Mouse (Mus musculus) hindbrain, embryonic 16.5 days (tissue): Measurements from ENCODE around the gene Saa4. TPM values are rescaled to one million over a fixed set of nuclear protein-coding genes. Genes with fewer than 3 reads are reported as not detected.
"Not testable (repeated sequence)": the region's sequence is repeated elsewhere in the genome, so short reads cannot be mapped to it uniquely, and the experiment has no call there.

Experiments used
- ATAC-seq: fragments of 200-750 bp; cut with Nextera tagmentation; 2 replicates; pipeline ENCODE4 v1.8.0; 2017; ENCODE audit warnings: moderate TSS enrichment, moderate library complexity
- H3K27ac ChIP-seq: fragments of 300-500 bp; sonication (generic); 2 replicates; pipeline ENCODE4 v1.5.1; 2014; ENCODE audit warnings: low read depth, mild to moderate bottlenecking, control low read depth, low read length, moderate library complexity
- H3K27me3 ChIP-seq: fragments of 300-500 bp; sonication (generic); replicated peaks from 2 replicates; pipeline ENCODE4 v1.6.1; 2014; ENCODE audit warnings: low read length; ENCODE audit not compliant: control insufficient read depth, insufficient read depth
- H3K36me3 ChIP-seq: fragments of 300-500 bp; sonication (generic); 2 replicates; pipeline ENCODE4 v1.6.1; 2014; ENCODE audit warnings: mild to moderate bottlenecking, low read length, moderate library complexity, mixed read lengths; ENCODE audit not compliant: control insufficient read depth, insufficient read depth
- H3K4me1 ChIP-seq: fragments of 300-500 bp; sonication (generic); 2 replicates; pipeline ENCODE4 v1.6.1; 2014; ENCODE audit warnings: low read depth, low read length; ENCODE audit not compliant: control insufficient read depth, insufficient read depth
- H3K4me2 ChIP-seq: fragments of 300-500 bp; sonication (generic); 2 replicates; pipeline ENCODE4 v1.6.1; 2014; ENCODE audit warnings: mild to moderate bottlenecking, low read length, control low read depth, moderate library complexity
- H3K4me3 ChIP-seq: fragments of 300-500 bp; sonication (generic); 2 replicates; pipeline ENCODE4 v1.5.1; 2014; ENCODE audit warnings: mild to moderate bottlenecking, low read length, control low read depth, moderate library complexity
- H3K9ac ChIP-seq: fragments of 300-500 bp; sonication (generic); 2 replicates; pipeline ENCODE4 v1.6.1; 2014; ENCODE audit warnings: low read depth, mild to moderate bottlenecking, control low read depth, low read length, moderate library complexity
- H3K9me3 ChIP-seq: fragments of 300-500 bp; sonication (generic); 2 replicates; pipeline ENCODE4 v1.6.1; 2014; ENCODE audit warnings: mild to moderate bottlenecking, low read length, moderate library complexity; ENCODE audit not compliant: control insufficient read depth
- WGBS: fragments of 180-500 bp; shearing (Covaris S2); extraction: QIAGEN DNeasy Blood & Tissue Kit; methylation state at CpG from one replicate; pipeline ENCODE4 v1.1.7; 2014; 5-methylcytosine and 5-hydroxymethylcytosine counted together
- polyA plus RNA-seq: library from polyadenylated mRNA; unstranded; fragments of >200 nt; fragmentation: Nextera tagmentation; extraction: Ambion mirVana; gene quantifications from 2 replicates; pipeline ENCODE4 v1.2.1, GENCODE M21; 2015

The Saa4 gene
- polyA plus RNA-seq, 1 experiment from 2014 or later, result not detected

- ATAC-seq, result no peak
- Histone ChIP-seq H3K27ac (no peak overlapping the region), H3K4me3 (no peak overlapping the region), H3K4me2 (no peak overlapping the region), H3K4me1 (no peaks in the 10 kb centered on the region), H3K27me3 (no peaks in the 10 kb centered on the region), H3K9ac (no peak overlapping the region), H3K36me3 (peaks cover 36% of the 10 kb centered on the region), H3K9me3 (no peaks in the 10 kb centered on the region)
- 91% methylated on average over 6 of the region's 6 CpGs for WGBS
Observed at GRCm38 (mm10) chr7:46700521-46701025, 31.8 kb downstream of the Saa4 start.

GRCm38 (mm10) chr7:46696754-46697153 is 35.6 kb downstream of the Saa4 start:
- ATAC-seq, result no peak
- H3K36me3 ChIP-seq, result peaks cover 22% of the 10 kb centered on the region

GRCm38 (mm10) chr7:46686827-46687226 is 45.6 kb downstream of the Saa4 start:
- 0 out of 2 replicates have a peak, but pooled peaks cover 3% of the 10 kb centered on the region for H3K9me3 ChIP-seq
- ATAC-seq, result no peak
- no peak overlapping the region for H3K4me3 ChIP-seq
- H3K4me1 ChIP-seq, result no peaks in the 10 kb centered on the region
- H3K27ac ChIP-seq, result no peak overlapping the region
- H3K36me3 ChIP-seq, result peaks cover 20% of the 10 kb centered on the region
- 93% methylated on average over 5 of the region's 5 CpGs for WGBS
- H3K4me2 ChIP-seq, result no peak overlapping the region
- no peaks in the 10 kb centered on the region for H3K27me3 ChIP-seq
- H3K9ac ChIP-seq, result no peak overlapping the region

More at GRCm38 (mm10) chr7:46696754-46697153, 35.6 kb downstream of the Saa4 start:
- Histone ChIP-seq H3K4me2 (no peak overlapping the region), H3K4me3 (no peak overlapping the region), H3K27me3 (no peaks in the 10 kb centered on the region), H3K27ac (no peak overlapping the region), H3K9me3 (no peaks in the 10 kb centered on the region), H3K9ac (no peak overlapping the region), H3K4me1 (no peaks in the 10 kb centered on the region)
- 89% methylated on average over 1 of the region's 1 CpGs for WGBS

- Histone ChIP-seq H3K9me3 (0 out of 2 replicates have a peak, but pooled peaks cover 3% of the 10 kb centered on the region), H3K27ac (no peak overlapping the region), H3K4me1 (no peaks in the 10 kb centered on the region), H3K36me3 (no peaks in the 10 kb centered on the region), H3K4me2 (no peak overlapping the region), H3K9ac (no peak overlapping the region), H3K4me3 (no peak overlapping the region), H3K27me3 (no peaks in the 10 kb centered on the region)
- ATAC-seq, result no peak
Observed at GRCm38 (mm10) chr7:46680732-46681131, 51.7 kb downstream of the Saa4 start.

GRCm38 (mm10) chr7:46679044-46679443 is 53.4 kb downstream of the Saa4 start:
- H3K27ac ChIP-seq, H3K4me3 ChIP-seq, H3K9me3 ChIP-seq, H3K4me2 ChIP-seq, H3K9ac ChIP-seq, H3K4me1 ChIP-seq, H3K36me3 ChIP-seq, H3K27me3 ChIP-seq, ATAC-seq: not testable (repeated sequence)
- 84% methylated on average over 7 of the region's 7 CpGs for WGBS

- Histone ChIP-seq H3K4me3 (no peak overlapping the region), H3K36me3 (no peaks in the 10 kb centered on the region), H3K4me1 (no peaks in the 10 kb centered on the region), H3K4me2 (no peak overlapping the region), H3K27ac (no peak overlapping the region), H3K27me3 (no peaks in the 10 kb centered on the region), H3K9ac (no peak overlapping the region), H3K9me3 (0 out of 2 replicates have a peak, but pooled peaks cover 3% of the 10 kb centered on the region)
- no peak for ATAC-seq
- 87% methylated on average over 3 of the region's 3 CpGs for WGBS
Observed at GRCm38 (mm10) chr7:46678417-46678816, 54.0 kb downstream of the Saa4 start.

Other genes with a start within 250 kb of the Saa4 start
- 42.2 and 50.6 TPM in 2 replicates for gene Sergef, start 92.8 kb downstream of the Saa4 start, polyA plus RNA-seq
- 0.61 and 1.2 TPM in 2 replicates for gene Tph1, start 60.1 kb downstream of the Saa4 start, polyA plus RNA-seq
- gene Saal1, start 21.9 kb downstream of the Saa4 start, polyA plus RNA-seq, result 14.1 and 16.2 TPM in 2 replicates
- 0.19 and 0.20 TPM in 2 replicates for gene Saa3, start 16.9 kb downstream of the Saa4 start, polyA plus RNA-seq
- 0.27 and 0.56 TPM in 2 replicates for gene Saa1, start 10.4 kb upstream of the Saa4 start, polyA plus RNA-seq
- gene Saa2, start 19.2 kb upstream of the Saa4 start, polyA plus RNA-seq, result 0.57 and 0.58 TPM in 2 replicates
- 9.7 and 12.6 TPM in 2 replicates for gene Hps5, start 63.5 kb upstream of the Saa4 start, polyA plus RNA-seq
- 41.0 and 41.2 TPM in 2 replicates for gene Gtf2h1, start 63.5 kb upstream of the Saa4 start, polyA plus RNA-seq
- gene Ldha, start 108.9 kb upstream of the Saa4 start, polyA plus RNA-seq, result 894 and 950 TPM in 2 replicates
- 0.25 and 0.55 TPM in 2 replicates for gene Ldhc, start 128.6 kb upstream of the Saa4 start, polyA plus RNA-seq
- 311 and 323 TPM in 2 replicates for gene Tsg101, start 187.4 kb upstream of the Saa4 start, polyA plus RNA-seq
- gene Uevld, start 225.9 kb upstream of the Saa4 start, polyA plus RNA-seq, result 4.7 and 5.0 TPM in 2 replicates